Mouse (Mus musculus): Measurements from ENCODE around the gene Hspa1b.

DNA sequence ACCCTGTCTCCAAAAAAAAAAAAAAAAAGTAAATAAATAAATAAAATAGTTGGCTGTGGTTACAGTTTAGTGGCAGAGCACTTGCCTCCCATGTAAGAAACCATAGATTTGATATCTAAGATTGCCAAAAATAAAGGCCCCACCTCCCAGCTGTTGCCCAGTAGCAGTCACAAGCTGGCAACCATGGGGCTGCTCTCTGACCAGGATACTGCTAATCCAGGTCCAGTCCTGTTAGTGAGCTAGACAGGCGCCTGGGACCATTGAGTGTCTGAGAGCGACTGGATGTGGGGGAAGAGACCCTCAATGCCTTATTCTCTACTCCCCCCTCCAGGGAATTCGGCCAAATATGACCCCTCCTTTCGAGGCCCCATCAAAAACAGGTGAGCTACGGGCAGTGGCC lies 42.7 kb downstream of the Hspa1b start:
- no peak for TF ChIP-seq POLR2A (IDR thresholded peaks at IDR 0.05; ENCODE audit: low read depth, low read length)
- TF ChIP-seq CTCF (IDR thresholded peaks at IDR 0.05; ENCODE audit: borderline replicate concordance, insufficient read depth, low read length): no peak

All from embryonic fibroblast, embryonic 13.5 days (primary cell).